Mouse (Mus musculus): ENCODE measurements around the gene Ddb2. TPM values are rescaled to one million over a fixed set of nuclear protein-coding genes. Genes with fewer than 3 reads are reported as not detected.
"Not testable (repeated sequence)": the region's sequence is repeated elsewhere in the genome, so short reads cannot be mapped to it uniquely, and the experiment has no call there.

The Ddb2 gene
- polyA plus RNA-seq, 1 experiment from 2014 or later, result 5.8 TPM

DNA sequence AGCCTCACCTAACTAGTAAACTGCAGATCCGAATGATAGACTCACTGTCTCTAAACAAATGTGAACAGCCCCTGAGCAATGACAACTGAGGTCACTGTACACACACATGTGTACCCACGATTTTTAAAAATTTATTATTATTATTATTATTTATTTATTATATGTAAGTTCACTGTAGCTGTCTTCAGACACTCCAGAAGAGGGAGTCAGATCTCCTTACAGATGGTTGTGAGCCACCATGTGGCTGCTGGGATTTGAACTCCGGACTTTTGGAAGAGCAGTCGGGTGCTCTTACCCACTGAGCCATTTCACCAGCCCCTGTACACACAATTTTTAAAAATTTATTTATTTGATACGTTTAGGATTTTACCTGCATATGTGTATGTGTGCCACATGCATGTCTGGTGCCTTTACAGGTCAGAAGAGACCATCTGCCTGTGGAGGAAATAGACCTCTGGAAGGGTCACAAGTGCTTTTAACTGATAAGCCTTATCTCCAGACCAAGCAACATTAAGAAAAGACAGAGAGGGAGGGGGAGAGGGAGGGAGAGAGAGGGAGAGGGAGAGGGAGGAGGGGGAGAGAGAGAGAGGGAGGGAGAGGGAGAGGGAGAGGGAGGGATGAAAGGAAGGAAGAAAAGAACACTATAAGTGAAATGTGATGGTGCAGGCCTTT, 7.9 kb upstream of the Ddb2 start:
- no peaks in the 10 kb centered on the region for H3K9me3 ChIP-seq (ENCODE audit: control insufficient read depth, low read length)
- H3K27me3 ChIP-seq (ENCODE audit: control insufficient read depth, insufficient read depth, low read length), result no peaks in the 10 kb centered on the region
- WGBS, result 78% methylated on average over 5 of the region's 5 CpGs
- H3K4me1 ChIP-seq (ENCODE audit: control insufficient read depth, insufficient read depth, low read length), result no peaks in the 10 kb centered on the region
- H3K9ac ChIP-seq (ENCODE audit: low read length), result no peak overlapping the region
- DNase-seq (ENCODE audit: low spot score) (no peak), ATAC-seq (ENCODE audit: insufficient read depth, low FRiP score, low TSS enrichment) (no peak)
- H3K36me3 ChIP-seq (ENCODE audit: control insufficient read depth, insufficient read depth, low read length), result no peaks in the 10 kb centered on the region
- H3K27ac ChIP-seq (ENCODE audit: low read depth, low read length), result no peak overlapping the region
- H3K4me2 ChIP-seq (ENCODE audit: low read depth), result no peak overlapping the region
- no peak overlapping the region for H3K4me3 ChIP-seq (ENCODE audit: low read depth, low read length)

DNA sequence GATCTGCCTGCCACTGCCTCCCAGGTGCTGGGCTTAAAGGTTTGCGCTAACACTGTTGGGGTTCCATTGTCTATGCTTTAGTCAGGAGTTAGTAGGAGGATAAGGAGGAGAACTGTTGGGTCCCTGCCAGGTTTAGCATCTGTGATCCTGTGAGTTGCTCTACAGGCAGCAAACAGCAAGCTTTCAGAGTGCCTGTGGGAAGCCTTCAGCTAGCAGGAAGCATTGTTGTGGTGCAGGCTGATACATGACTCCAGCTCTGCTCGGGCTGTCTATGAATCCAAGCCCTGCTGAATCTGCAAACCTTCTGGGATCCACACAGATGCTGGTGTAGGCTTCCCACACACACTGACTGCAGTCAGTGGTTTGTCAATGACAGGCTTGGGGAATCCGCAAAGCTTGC, 6.6 kb upstream of the Ddb2 start:
- Histone ChIP-seq H3K4me3 (ENCODE audit: low read depth, low read length) (no peak overlapping the region), H3K27ac (ENCODE audit: low read depth, low read length) (no peak overlapping the region), H3K9me3 (ENCODE audit: control insufficient read depth, low read length) (no peaks in the 10 kb centered on the region), H3K9ac (ENCODE audit: low read length) (no peak overlapping the region), H3K27me3 (ENCODE audit: control insufficient read depth, insufficient read depth, low read length) (no peaks in the 10 kb centered on the region), H3K4me2 (ENCODE audit: low read depth) (no peak overlapping the region), H3K4me1 (ENCODE audit: control insufficient read depth, insufficient read depth, low read length) (no peaks in the 10 kb centered on the region), H3K36me3 (ENCODE audit: control insufficient read depth, insufficient read depth, low read length) (no peaks in the 10 kb centered on the region)
- ATAC-seq (ENCODE audit: insufficient read depth, low FRiP score, low TSS enrichment), result no peak
- WGBS, result 63% methylated on average over 3 of the region's 3 CpGs
- DNase-seq (ENCODE audit: low spot score), result no peak

DNA sequence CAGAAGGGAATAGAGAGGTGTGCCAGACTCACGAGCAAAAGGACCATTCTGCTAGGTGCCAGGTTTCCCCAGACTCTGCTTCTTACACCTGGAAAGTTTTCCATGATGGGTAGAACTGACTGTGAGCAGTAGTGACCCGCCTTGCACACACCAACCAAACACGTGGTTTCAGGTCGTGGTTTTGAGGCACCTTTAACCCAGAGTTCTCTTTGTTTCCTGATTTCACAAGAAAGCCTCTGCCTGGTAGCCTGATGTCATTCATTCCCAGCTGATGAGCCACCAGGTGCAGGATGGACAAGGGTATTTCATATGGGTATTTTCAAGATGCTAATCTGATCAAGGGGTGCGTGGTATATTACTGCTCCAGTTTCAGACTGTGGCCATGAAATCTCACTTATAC, 5.8 kb upstream of the Ddb2 start:
- DNase-seq (ENCODE audit: low spot score), result no peak
- no peaks in the 10 kb centered on the region for H3K4me1 ChIP-seq (ENCODE audit: control insufficient read depth, insufficient read depth, low read length)
- no peak for ATAC-seq (ENCODE audit: insufficient read depth, low FRiP score, low TSS enrichment)
- WGBS, result 66% methylated on average over 5 of the region's 5 CpGs
- H3K9ac ChIP-seq (ENCODE audit: low read length), result no peak overlapping the region
- H3K4me3 ChIP-seq (ENCODE audit: low read depth, low read length), result no peak overlapping the region
- H3K36me3 ChIP-seq (ENCODE audit: control insufficient read depth, insufficient read depth, low read length), result no peaks in the 10 kb centered on the region
- no peak overlapping the region for H3K4me2 ChIP-seq (ENCODE audit: low read depth)
- H3K27me3 ChIP-seq (ENCODE audit: control insufficient read depth, insufficient read depth, low read length), result no peaks in the 10 kb centered on the region
- no peak overlapping the region for H3K27ac ChIP-seq (ENCODE audit: low read depth, low read length)
- no peaks in the 10 kb centered on the region for H3K9me3 ChIP-seq (ENCODE audit: control insufficient read depth, low read length)

DNA sequence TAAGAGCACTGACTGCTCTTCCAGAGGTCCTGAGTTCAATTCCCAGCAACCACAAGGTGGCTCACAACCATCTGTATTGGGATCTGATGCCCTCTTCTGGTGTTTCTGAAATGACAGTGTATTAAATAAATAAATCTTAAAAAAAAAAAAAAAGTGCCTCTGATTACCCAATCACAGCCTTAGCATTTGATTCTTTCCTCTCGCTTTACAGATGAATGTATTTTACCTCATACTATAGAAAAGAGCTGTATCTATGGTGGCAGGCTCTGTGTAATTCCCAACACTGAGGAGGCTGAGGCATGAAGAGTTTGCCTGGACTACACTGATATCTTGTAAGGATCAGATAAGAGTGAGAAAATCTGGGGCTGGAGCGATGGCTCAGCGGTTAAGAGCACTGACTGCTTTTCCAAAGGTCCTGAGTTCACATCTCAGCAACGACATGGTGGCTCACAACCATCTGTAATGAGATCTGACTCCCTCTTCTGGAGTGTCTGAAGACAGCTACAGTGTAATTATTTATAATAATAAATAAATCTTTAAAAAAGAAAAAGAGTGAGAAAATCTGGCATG, 814 bp upstream of the Ddb2 start:
- not testable (repeated sequence) for H3K9ac ChIP-seq (ENCODE audit: low read length)
- ATAC-seq (ENCODE audit: insufficient read depth, low FRiP score, low TSS enrichment), result peak; percentile 58

DNA sequence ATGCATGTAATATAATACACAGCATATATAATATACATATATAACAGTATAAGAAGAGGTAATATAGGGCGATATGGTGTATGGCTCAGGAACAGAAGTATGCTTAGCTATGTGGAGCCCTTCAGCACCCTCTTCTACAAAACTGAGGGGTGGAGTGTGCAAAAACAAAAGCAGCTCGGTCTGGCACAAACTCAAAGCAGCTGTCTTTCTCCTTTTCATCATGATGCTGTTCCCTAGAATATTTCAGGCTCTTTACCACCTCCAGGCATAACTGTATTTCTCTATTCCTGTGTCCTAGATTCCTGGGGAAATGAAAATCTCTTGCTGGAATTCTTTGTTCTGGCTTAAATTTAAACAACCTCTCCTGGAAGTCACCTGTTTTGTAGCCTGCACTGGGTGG, 7.0 kb downstream of the Ddb2 start:
- ATAC-seq (ENCODE audit: insufficient read depth, low FRiP score, low TSS enrichment), result no peak
- WGBS, result 80% methylated on average over 2 of the region's 2 CpGs
- no peak overlapping the region for H3K4me3 ChIP-seq (ENCODE audit: low read depth, low read length)
- no peaks in the 10 kb centered on the region for H3K9me3 ChIP-seq (ENCODE audit: control insufficient read depth, low read length)
- no peak overlapping the region for H3K9ac ChIP-seq (ENCODE audit: low read length)
- no peaks in the 10 kb centered on the region for H3K4me1 ChIP-seq (ENCODE audit: control insufficient read depth, insufficient read depth, low read length)
- no peak for DNase-seq (ENCODE audit: low spot score)
- no peak overlapping the region for H3K4me2 ChIP-seq (ENCODE audit: low read depth)
- H3K27me3 ChIP-seq (ENCODE audit: control insufficient read depth, insufficient read depth, low read length), result no peaks in the 10 kb centered on the region
- no peak overlapping the region for H3K27ac ChIP-seq (ENCODE audit: low read depth, low read length)
- no peaks in the 10 kb centered on the region for H3K36me3 ChIP-seq (ENCODE audit: control insufficient read depth, insufficient read depth, low read length)

More for the DNA sequence above, 814 bp upstream of the Ddb2 start:
- H3K4me3 ChIP-seq (ENCODE audit: low read depth, low read length), result peak overlapping the region; percentile 53
- H3K4me2 ChIP-seq (ENCODE audit: low read depth), result peak overlapping the region; percentile 74
- WGBS, result 28% methylated on average over 4 of the region's 4 CpGs
- not testable (repeated sequence) for H3K9me3 ChIP-seq (ENCODE audit: control insufficient read depth, low read length); H3K27me3 ChIP-seq (ENCODE audit: control insufficient read depth, insufficient read depth, low read length); DNase-seq (ENCODE audit: low spot score); H3K4me1 ChIP-seq (ENCODE audit: control insufficient read depth, insufficient read depth, low read length); H3K36me3 ChIP-seq (ENCODE audit: control insufficient read depth, insufficient read depth, low read length)
- H3K27ac ChIP-seq (ENCODE audit: low read depth, low read length), result peak overlapping the region; percentile 79; the same call in 1 of the 2 replicates

DNA sequence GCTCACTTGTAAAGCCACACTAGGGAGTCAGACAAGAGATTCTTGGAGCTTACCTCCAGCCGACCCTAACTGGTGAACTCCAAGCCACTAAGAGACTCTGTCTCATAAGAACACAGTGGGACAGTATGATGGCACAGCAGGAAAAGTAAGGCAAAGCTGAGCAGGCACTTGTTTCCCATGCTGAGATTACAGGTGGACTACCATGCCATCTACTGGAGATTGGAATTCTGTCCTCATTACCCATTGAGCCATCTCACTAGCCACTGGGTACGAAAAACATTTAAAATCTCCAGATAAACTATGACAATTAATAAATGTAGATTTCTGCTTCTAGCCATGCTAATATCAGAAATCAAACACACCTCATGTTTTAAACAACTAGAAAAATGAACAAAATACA, 13.2 kb downstream of the Ddb2 start:
- Histone ChIP-seq H3K4me3 (ENCODE audit: low read depth, low read length) (no peak overlapping the region), H3K27me3 (ENCODE audit: control insufficient read depth, insufficient read depth, low read length) (no peaks in the 10 kb centered on the region), H3K9ac (ENCODE audit: low read length) (no peak overlapping the region), H3K4me2 (ENCODE audit: low read depth) (no peak overlapping the region), H3K27ac (ENCODE audit: low read depth, low read length) (no peak overlapping the region), H3K4me1 (ENCODE audit: control insufficient read depth, insufficient read depth, low read length) (no peaks in the 10 kb centered on the region), H3K36me3 (ENCODE audit: control insufficient read depth, insufficient read depth, low read length) (no peaks in the 10 kb centered on the region), H3K9me3 (ENCODE audit: control insufficient read depth, low read length) (no peaks in the 10 kb centered on the region)
- DNase-seq (ENCODE audit: low spot score), result no peak
- no peak for ATAC-seq (ENCODE audit: insufficient read depth, low FRiP score, low TSS enrichment)
- WGBS, result 88% methylated on average over 2 of the region's 2 CpGs

DNA sequence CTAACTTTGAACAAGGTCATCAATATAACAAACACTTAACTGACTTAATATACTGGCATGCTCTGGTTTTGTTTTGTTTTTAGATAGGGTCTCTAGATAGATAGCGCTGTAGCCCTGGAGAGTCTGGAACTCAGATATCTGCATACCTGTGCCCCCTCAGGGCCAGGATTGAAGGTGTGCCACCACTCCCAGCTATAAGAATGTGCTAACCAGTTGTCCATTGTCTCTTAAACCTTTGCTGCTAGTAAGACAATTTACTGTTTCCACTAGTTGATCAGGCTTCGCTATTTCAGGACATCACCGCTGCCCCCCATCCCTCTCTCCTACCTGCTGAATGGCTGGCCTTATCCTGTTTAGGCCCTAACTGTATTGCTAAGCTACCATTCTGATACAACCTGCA, 16.3 kb downstream of the Ddb2 start:
- H3K9me3 ChIP-seq (ENCODE audit: control insufficient read depth, low read length), result no peaks in the 10 kb centered on the region
- WGBS, result 96% methylated on average over 3 of the region's 3 CpGs
- H3K4me2 ChIP-seq (ENCODE audit: low read depth), result no peak overlapping the region
- H3K9ac ChIP-seq (ENCODE audit: low read length), result no peak overlapping the region
- no peak for DNase-seq (ENCODE audit: low spot score)
- no peak overlapping the region for H3K4me3 ChIP-seq (ENCODE audit: low read depth, low read length)
- ATAC-seq (ENCODE audit: insufficient read depth, low FRiP score, low TSS enrichment), result no peak
- H3K4me1 ChIP-seq (ENCODE audit: control insufficient read depth, insufficient read depth, low read length), result no peaks in the 10 kb centered on the region
- H3K27ac ChIP-seq (ENCODE audit: low read depth, low read length), result no peak overlapping the region
- no peaks in the 10 kb centered on the region for H3K27me3 ChIP-seq (ENCODE audit: control insufficient read depth, insufficient read depth, low read length)
- no peaks in the 10 kb centered on the region for H3K36me3 ChIP-seq (ENCODE audit: control insufficient read depth, insufficient read depth, low read length)

DNA sequence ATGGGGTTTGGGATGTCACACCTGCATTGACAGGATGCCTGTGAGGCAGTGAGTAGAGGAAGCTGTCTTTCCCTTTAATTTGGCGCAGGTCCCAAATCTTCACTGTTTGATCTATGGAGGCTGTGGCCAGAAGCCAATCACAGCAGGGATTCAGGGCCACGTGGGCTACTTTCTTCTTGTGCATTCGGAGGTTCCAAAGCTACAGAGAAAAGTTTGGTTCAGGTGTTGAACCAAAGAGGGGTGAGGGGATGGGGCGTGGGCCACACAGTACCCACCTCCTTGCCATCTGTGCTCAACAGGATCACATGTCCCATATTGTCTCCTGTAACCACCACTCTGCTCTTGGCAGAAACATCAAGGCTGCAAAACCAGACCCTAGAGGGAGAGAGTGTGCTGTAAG, 19.8 kb downstream of the Ddb2 start:
- ATAC-seq (ENCODE audit: insufficient read depth, low FRiP score, low TSS enrichment) (no peak), DNase-seq (ENCODE audit: low spot score) (no peak)
- H3K36me3 ChIP-seq (ENCODE audit: control insufficient read depth, insufficient read depth, low read length), result 0 out of 2 replicates have a peak, but pooled peaks cover 7% of the 10 kb centered on the region
- H3K4me3 ChIP-seq (ENCODE audit: low read depth, low read length), result no peak overlapping the region
- no peak overlapping the region for H3K9ac ChIP-seq (ENCODE audit: low read length)
- H3K4me2 ChIP-seq (ENCODE audit: low read depth), result no peak overlapping the region
- H3K4me1 ChIP-seq (ENCODE audit: control insufficient read depth, insufficient read depth, low read length), result no peaks in the 10 kb centered on the region
- WGBS, result 71% methylated on average over 4 of the region's 4 CpGs
- H3K27ac ChIP-seq (ENCODE audit: low read depth, low read length), result no peak overlapping the region
- H3K9me3 ChIP-seq (ENCODE audit: control insufficient read depth, low read length), result no peaks in the 10 kb centered on the region
- no peaks in the 10 kb centered on the region for H3K27me3 ChIP-seq (ENCODE audit: control insufficient read depth, insufficient read depth, low read length)

DNA sequence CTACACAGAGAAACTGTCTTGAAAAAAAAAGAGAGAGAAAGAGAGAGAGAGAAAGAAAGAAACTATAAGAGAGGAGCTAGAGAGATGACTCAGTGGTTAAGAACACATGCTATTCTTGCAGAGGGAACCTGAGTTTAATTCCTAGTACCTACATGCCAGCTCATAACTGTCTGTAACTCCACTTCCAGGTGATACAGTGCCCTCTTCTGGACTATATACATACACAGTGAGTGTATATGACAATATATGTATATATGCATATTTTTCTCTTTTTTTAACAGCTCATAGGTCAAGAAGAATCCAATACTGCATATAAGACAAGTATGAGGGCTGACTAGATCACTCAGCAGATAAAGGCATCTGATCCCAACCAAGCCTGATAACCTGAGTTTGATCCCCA, 23.5 kb downstream of the Ddb2 start:
- Histone ChIP-seq H3K9me3 (ENCODE audit: control insufficient read depth, low read length) (no peaks in the 10 kb centered on the region), H3K36me3 (ENCODE audit: control insufficient read depth, insufficient read depth, low read length) (peaks cover 18% of the 10 kb centered on the region), H3K27me3 (ENCODE audit: control insufficient read depth, insufficient read depth, low read length) (no peaks in the 10 kb centered on the region), H3K4me3 (ENCODE audit: low read depth, low read length) (no peak overlapping the region), H3K4me2 (ENCODE audit: low read depth) (no peak overlapping the region), H3K4me1 (ENCODE audit: control insufficient read depth, insufficient read depth, low read length) (no peaks in the 10 kb centered on the region), H3K27ac (ENCODE audit: low read depth, low read length) (no peak overlapping the region), H3K9ac (ENCODE audit: low read length) (no peak overlapping the region)
- DNase-seq (ENCODE audit: low spot score) (no peak), ATAC-seq (ENCODE audit: insufficient read depth, low FRiP score, low TSS enrichment) (no peak)

Measured in neural tube, embryonic 11.5 days (tissue).